Mouse (Mus musculus): ENCODE results near the gene Carmil1.

- TF ChIP-seq CTCF (IDR thresholded peaks at IDR 0.05; ENCODE audit: borderline replicate concordance, insufficient read depth, low read length) = no peak
- no peak for TF ChIP-seq POLR2A (IDR thresholded peaks at IDR 0.05; ENCODE audit: low read depth, low read length)
These were observed 85.2 kb downstream of the Carmil1 start for GRCm38 (mm10) chr13:24195371-24195770.
